Mouse (Mus musculus): Measurements from ENCODE around the gene Cyth2.

The Cyth2 gene

GRCm38 (mm10) chr7:45812921-45813320 lies 1.5 kb downstream of the Cyth2 start:
- DNase-seq (ENCODE audit: low spot score) = no peak

- DNase-seq (ENCODE audit: low spot score) = no peak
Observed at GRCm38 (mm10) chr7:45809276-45810075, 4.9 kb downstream of the Cyth2 start.

DNA sequence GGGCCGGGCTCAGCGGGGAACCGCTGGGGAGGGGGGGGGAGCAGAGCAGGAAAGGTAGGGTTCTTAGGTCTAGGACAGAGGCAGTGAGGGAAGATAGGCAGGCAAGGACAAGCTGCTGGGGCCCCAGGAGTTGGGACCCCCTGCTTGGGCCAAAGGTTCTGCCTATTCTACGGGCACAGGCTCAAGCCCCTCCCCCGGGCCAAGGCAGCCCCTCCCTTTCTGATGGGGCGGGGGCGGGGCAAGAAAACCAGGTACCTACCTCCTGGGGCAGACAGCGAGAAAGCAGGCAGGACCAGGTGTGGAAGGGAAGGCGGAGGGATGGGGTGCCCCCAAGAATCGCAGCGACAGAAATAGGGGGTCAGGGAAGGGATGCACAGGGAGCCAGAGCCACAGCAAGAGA lies 5.9 kb downstream of the Cyth2 start:
- DNase-seq (ENCODE audit: low spot score) = no peak

GRCm38 (mm10) chr7:45805941-45806340 lies 8.4 kb downstream of the Cyth2 start:
- DNase-seq (ENCODE audit: low spot score) = no peak

GRCm38 (mm10) chr7:45802551-45802950 lies 11.8 kb downstream of the Cyth2 start:
- DNase-seq (ENCODE audit: low spot score) = no peak

DNA sequence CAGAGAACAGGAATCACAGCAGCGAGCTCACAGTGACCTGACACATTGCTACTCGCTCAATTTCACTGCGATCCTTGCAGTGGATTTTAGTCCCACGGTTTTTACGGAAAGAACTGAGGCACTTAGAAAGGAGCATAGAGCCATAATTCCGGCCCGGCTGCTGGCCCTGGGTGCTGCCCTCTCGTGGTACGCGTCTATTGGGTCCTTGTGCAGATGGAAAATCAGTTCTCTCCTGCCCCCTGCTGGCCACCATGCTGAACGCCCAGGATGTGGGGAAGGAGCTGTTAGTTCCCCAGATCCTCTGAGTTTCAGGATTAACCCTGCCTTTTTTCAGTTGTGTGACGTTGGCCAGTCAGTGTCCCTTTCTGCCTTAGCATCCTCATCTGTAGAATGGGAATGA lies 13.0 kb downstream of the Cyth2 start:
- DNase-seq (ENCODE audit: low spot score) = peak; percentile 72

GRCm38 (mm10) chr7:45800546-45801204 lies 13.7 kb downstream of the Cyth2 start:
- no peak for DNase-seq (ENCODE audit: low spot score)

GRCm38 (mm10) chr7:45800001-45800400 lies 14.4 kb downstream of the Cyth2 start:
- DNase-seq (ENCODE audit: low spot score) = no peak

GRCm38 (mm10) chr7:45798931-45799330 lies 15.4 kb downstream of the Cyth2 start:
- DNase-seq (ENCODE audit: low spot score) = no peak

DNA sequence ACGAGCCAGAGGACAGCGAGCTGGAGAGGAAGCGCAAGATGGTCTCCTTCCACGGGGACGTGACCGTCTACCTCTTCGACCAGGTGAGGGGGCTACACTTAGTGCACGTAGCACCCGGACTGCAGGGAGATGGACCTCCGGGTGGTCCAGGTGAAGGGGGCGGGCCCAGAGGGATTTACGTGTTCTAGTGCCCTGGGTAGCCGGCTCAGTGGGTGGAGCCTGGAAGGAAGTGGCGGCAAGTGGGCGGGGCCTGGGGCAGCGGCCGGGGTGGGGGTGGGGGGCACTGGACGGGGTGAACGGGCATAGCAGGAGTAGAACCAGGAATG lies 15.9 kb downstream of the Cyth2 start:
- DNase-seq (ENCODE audit: low spot score) = no peak

- DNase-seq (ENCODE audit: low spot score) = no peak
Observed at GRCm38 (mm10) chr7:45797661-45798510, 16.5 kb downstream of the Cyth2 start.

DNA sequence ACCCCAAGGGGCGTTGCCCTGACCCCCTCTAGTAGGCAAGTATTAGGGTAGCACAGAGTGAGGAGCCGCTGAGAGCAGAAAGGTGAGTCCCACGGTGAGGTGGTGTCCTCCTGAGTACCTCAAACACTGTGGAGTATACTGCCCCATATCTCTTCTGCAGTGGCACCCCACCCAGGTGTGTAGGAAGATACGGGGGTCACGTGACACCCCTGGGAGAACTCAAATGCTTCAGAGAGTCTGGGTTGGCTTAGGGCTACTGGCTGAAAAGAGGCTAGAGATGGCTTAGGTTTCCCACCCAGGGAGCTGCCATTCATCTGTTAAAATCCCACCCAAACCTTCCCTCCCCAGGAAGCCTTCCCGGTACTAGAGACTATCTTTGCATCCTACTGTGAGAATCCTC lies 17.4 kb downstream of the Cyth2 start:
- DNase-seq (ENCODE audit: low spot score) = no peak

DNA sequence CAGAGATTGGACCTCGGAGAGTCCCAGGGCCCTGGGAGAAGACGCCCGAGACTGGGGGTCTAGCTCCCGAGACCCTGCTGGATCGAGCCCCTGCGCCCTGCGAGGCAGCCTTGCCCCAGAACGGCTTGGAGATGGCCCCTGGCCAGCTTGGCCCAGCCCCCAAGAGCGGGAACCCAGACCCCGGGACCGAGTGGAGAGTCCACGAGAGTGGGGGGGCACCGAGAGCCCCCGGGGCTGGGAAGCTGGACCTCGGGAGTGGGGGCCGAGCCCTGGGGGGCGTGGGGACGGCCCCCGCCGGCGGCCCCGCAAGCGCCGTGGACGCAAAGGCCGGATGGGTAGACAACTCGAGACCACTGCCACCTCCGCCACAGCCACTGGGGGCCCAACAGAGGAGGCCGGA lies 19.4 kb downstream of the Cyth2 start:
- no peak for DNase-seq (ENCODE audit: low spot score)

DNA sequence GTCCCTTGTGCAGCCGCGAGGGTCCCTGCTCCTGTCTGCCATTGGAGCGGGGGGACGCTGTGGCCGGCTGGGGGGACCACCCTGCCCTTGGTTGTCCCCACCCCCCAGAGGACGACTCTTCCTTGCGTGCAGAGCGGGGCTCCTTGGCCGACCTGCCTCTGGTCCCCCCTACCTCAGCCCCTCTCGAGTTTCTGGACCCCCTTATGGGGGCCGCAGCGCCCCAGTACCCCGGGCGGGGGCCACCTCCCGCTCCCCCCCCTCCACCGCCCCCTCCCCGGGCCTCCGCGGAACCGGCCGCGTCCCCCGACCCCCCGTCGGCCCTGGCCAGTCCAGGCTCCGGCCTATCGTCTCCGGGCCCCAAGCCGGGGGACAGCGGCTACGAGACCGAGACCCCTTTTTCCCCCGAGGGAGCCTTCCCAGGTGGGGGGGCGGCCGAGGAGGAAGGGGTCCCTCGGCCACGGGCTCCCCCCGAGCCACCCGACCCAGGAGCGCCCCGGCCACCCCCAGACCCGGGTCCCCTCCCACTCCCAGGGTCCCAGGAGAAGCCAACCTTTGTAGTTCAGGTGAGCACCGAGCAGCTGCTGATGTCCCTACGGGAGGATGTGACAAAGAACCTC lies 20.3 kb downstream of the Cyth2 start:
- no peak for DNase-seq (ENCODE audit: low spot score)

- no peak for DNase-seq (ENCODE audit: low spot score)
Observed at GRCm38 (mm10) chr7:45793240-45793639, 21.1 kb downstream of the Cyth2 start.

DNA sequence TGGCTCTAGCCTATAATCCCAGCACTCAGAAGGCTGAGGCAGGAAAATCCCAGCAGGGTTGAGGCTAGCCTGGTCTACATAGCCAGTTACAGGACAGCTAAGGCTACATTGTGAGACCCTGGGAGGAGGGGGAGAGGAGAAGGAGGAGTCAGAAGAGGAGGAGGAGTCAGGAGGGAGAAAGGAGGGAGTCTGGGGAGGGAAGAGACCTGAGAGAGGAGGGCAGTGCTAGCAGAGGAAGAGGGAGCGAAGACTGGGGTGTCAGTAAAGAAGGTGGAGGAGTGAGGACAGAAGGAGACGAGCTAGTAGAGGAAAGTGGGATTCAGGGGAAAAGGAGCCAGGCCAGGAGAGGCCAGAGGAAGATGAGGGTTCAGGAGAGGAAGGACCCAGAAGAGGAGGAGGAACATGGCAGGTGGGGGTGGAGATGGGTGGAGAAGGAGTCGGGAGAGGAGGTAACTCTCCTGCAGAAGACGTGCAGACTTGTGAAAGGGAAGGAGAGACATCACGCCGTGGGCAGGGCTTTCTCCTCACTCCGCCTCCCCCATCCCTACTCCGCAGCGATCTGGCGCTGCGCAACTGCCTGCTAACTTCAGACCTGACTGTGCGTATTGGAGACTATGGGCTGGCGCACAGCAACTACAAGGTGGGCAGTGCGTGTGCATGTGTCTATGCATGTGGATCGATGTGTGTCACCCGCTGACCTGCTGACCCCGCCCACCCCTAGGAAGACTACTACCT lies 22.5 kb downstream of the Cyth2 start:
- DNase-seq (ENCODE audit: low spot score) = no peak

DNA sequence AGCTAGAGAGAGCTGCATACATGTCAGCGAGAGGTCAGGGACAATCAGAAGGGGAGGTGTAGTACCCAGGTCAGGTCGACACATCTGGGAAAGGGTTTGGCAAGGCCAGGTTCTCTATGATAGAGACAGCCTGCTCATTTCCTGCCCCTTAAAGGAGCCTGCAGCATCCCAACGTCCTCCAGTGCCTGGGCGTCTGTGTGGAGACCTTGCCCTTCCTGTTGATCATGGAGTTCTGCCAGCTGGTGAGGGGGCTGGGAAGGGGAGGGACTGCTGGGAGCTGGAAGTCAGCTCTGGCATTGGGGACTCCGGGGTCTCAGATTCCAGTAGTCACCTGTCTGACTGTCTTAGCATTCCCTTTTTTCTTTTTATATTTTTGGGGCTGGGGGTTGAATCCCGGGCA lies 23.7 kb downstream of the Cyth2 start:
- DNase-seq (ENCODE audit: low spot score) = no peak

GRCm38 (mm10) chr7:45787642-45788041 lies 26.7 kb downstream of the Cyth2 start:
- no peak for DNase-seq (ENCODE audit: low spot score)

DNA sequence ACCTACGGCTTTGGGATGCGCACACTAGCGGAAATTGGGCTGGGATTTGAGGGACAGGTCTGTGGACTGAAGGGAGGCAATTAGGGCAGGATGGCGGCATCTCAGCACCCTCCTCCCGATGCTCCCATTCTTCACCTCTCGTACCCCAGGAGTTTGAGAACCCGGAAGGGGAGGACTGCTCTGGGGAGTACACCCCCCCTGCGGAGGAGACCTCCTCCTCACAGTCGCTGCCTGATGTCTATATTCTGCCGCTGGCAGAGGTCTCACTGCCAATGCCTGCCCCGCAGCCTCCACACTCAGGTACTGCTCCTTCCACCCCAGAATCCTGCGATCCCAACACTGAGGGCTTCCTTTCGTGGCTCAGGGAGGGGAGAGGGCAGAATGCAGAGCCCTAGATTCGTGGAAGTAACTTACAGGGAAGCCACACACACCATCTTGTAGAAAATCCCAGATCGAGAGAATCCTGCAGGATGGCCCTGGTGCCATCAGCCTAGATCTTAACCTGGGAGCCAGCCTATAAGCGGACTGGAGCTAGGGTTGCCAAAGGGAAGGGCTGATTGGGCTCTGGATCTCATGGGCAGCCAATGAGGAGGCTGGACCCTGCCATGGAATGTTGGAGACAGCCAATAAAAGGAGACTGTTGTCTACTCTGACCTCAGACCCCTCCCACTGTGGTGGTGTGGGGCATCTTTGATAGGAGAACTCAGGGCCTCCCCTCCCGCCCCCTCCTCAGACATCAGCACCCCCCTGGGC lies 27.5 kb downstream of the Cyth2 start:
- DNase-seq (ENCODE audit: low spot score) = no peak

DNA sequence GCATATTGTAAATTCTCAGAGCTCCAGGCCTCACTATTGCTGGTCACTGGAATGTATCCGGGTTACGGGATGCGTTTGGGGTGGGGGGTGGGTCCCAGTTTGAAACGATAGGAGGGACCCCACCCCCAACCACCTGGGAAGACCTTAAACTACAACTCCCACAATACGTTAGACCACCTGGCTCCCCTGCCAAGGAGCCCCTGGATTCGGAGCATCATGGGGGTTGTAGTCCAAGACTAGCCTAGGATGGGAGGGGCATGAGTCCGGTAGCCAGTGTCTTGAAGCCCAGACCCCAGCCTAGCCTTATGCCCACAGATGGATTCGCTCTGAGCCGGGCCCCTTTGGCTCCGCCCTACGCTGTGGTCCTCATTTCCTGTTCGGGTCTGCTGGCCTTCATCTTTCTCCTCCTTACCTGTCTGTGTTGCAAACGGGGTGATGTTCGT lies 28.2 kb downstream of the Cyth2 start:
- DNase-seq (ENCODE audit: low spot score) = no peak

Measured in ovary, adult 18-20 months (tissue).